Mouse (Mus musculus) neural tube, embryonic 14.5 days (tissue): ENCODE measurements at regions not wholly inside any gene's neighbourhood (a gene's known extent, or its start where the extent isn't known, plus 50 kb on each side); places are given as distances from the start of the nearest gene placed in this dataset.

Source experiments
- ATAC-seq: fragments of 200-750 bp; cut with Nextera tagmentation; 2 replicates; pipeline ENCODE4 v1.8.0; 2017; ENCODE audit warnings: low read depth, mild to moderate bottlenecking, moderate TSS enrichment, moderate library complexity
- H3K27ac ChIP-seq: fragments of 300-500 bp; sonication (generic); 2 replicates; pipeline ENCODE4 v1.5.1; 2014; ENCODE audit warnings: low read depth, mild to moderate bottlenecking, control low read depth, low read length, moderate library complexity, mixed read lengths
- H3K27me3 ChIP-seq: fragments of 300-500 bp; sonication (generic); 2 replicates; pipeline ENCODE4 v1.6.1; 2014; ENCODE audit warnings: low read length; ENCODE audit not compliant: control insufficient read depth, insufficient read depth
- H3K36me3 ChIP-seq: fragments of 300-500 bp; sonication (generic); 2 replicates; pipeline ENCODE4 v1.6.1; 2014; ENCODE audit warnings: low read length, mixed read lengths; ENCODE audit not compliant: control insufficient read depth, insufficient read depth
- H3K4me1 ChIP-seq: fragments of 300-500 bp; sonication (generic); 2 replicates; pipeline ENCODE4 v1.6.1; 2014; ENCODE audit warnings: low read length; ENCODE audit not compliant: control insufficient read depth, insufficient read depth
- H3K4me2 ChIP-seq: fragments of 300-500 bp; sonication (generic); 2 replicates; pipeline ENCODE4 v1.6.1; 2014; ENCODE audit warnings: mild to moderate bottlenecking, low read depth, low read length, control low read depth
- H3K4me3 ChIP-seq: fragments of 300-500 bp; sonication (generic); 2 replicates; pipeline ENCODE4 v1.5.1; 2014; ENCODE audit warnings: low read depth, low read length, control low read depth, mixed read lengths
- H3K9ac ChIP-seq: fragments of 300-500 bp; sonication (generic); replicated peaks from 2 replicates; pipeline ENCODE4 v1.6.1; 2014; ENCODE audit warnings: low read depth, mild to moderate bottlenecking, control low read depth, low read length, mixed read lengths
- H3K9me3 ChIP-seq: fragments of 300-500 bp; sonication (generic); 2 replicates; pipeline ENCODE4 v1.6.1; 2016; ENCODE audit warnings: low read length; ENCODE audit not compliant: control insufficient read depth
- WGBS: fragments of 180-500 bp; shearing (Covaris S2); extraction: QIAGEN DNeasy Blood & Tissue Kit; methylation state at CpG from one replicate; pipeline ENCODE4 v1.1.7; 2014; 5-methylcytosine and 5-hydroxymethylcytosine counted together

GRCm38 (mm10) chr17:51525219-51525618 is 307.9 kb downstream of the Satb1 start:
- Histone ChIP-seq H3K4me1 (no peaks in the 10 kb centered on the region), H3K9me3 (no peaks in the 10 kb centered on the region), H3K4me3 (no peak overlapping the region), H3K4me2 (no peak overlapping the region), H3K27ac (no peak overlapping the region), H3K27me3 (no peaks in the 10 kb centered on the region), H3K9ac (no peak overlapping the region), H3K36me3 (no peaks in the 10 kb centered on the region)
- WGBS, result 21% methylated on average over 2 of the region's 2 CpGs
- no peak for ATAC-seq

DNA sequence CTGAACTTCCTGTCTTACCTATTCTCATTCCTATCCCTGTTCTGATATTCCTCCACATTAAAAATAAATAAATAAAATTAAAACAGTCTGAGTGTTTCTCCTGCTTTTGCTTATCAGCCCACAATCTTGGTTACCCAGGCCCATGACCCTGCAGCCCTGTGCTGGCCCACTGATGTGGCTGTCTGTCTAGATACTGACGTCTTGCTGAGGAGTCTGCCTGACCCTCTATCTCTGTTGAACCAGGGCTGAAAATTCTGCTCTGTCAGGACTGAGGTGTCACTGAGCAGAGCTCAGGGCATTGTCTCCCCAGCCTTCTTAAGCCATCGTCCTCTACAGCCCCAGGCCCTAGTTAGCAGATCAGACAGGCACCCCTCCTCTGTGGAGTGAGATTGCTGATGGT is 321.2 kb downstream of the Satb1 start:
- Histone ChIP-seq H3K4me3 (no peak overlapping the region), H3K9me3 (no peaks in the 10 kb centered on the region), H3K27me3 (no peaks in the 10 kb centered on the region), H3K27ac (no peak overlapping the region), H3K9ac (no peak overlapping the region), H3K4me1 (no peaks in the 10 kb centered on the region), H3K36me3 (no peaks in the 10 kb centered on the region), H3K4me2 (no peak overlapping the region)
- 84% methylated on average over 2 of the region's 2 CpGs for WGBS
- no peak for ATAC-seq

GRCm38 (mm10) chr17:51500751-51501150 is 321.6 kb upstream of the Tbc1d5 start:
- Histone ChIP-seq H3K27me3 (no peaks in the 10 kb centered on the region), H3K4me1 (no peaks in the 10 kb centered on the region), H3K4me3 (no peak overlapping the region), H3K36me3 (no peaks in the 10 kb centered on the region), H3K4me2 (no peak overlapping the region), H3K27ac (no peak overlapping the region), H3K9me3 (no peaks in the 10 kb centered on the region), H3K9ac (no peak overlapping the region)
- WGBS, result 69% methylated on average over 10 of the region's 10 CpGs
- ATAC-seq, result peak; percentile 65; the same call in 1 of the 2 replicates

- Histone ChIP-seq H3K4me3 (no peak overlapping the region), H3K4me1 (no peaks in the 10 kb centered on the region), H3K36me3 (no peaks in the 10 kb centered on the region), H3K27ac (no peak overlapping the region), H3K9me3 (no peaks in the 10 kb centered on the region), H3K9ac (no peak overlapping the region), H3K27me3 (no peaks in the 10 kb centered on the region), H3K4me2 (no peak overlapping the region)
- no peak for ATAC-seq
- 85% methylated on average over 2 of the region's 2 CpGs for WGBS
These were observed 320.4 kb upstream of the Tbc1d5 start for GRCm38 (mm10) chr17:51499541-51499940.

DNA sequence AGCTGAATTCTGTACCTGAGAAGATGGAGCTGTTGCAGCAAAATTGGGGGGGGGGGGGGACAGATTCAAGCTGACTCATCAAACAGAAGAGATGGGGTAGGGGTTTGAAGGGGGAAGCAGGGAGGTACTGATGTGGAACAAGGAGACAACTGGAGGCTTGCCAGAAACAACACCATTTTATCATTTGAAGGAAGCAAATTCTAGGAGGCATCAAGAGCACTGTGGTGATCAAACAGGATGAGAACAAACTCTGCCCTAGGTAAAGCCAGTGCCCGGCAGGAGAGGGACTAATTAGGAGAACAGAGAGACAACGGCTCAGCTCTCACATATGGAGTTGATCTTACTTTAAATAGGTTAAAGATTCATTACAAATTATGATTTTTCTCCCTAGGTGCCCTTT is 315.9 kb upstream of the Tbc1d5 start:
- Histone ChIP-seq H3K9me3 (no peaks in the 10 kb centered on the region), H3K27me3 (no peaks in the 10 kb centered on the region), H3K4me1 (no peaks in the 10 kb centered on the region), H3K4me2 (no peak overlapping the region), H3K4me3 (no peak overlapping the region), H3K36me3 (no peaks in the 10 kb centered on the region), H3K9ac (no peak overlapping the region), H3K27ac (no peak overlapping the region)
- WGBS, result 66% methylated on average over 2 of the region's 2 CpGs
- ATAC-seq, result no peak

DNA sequence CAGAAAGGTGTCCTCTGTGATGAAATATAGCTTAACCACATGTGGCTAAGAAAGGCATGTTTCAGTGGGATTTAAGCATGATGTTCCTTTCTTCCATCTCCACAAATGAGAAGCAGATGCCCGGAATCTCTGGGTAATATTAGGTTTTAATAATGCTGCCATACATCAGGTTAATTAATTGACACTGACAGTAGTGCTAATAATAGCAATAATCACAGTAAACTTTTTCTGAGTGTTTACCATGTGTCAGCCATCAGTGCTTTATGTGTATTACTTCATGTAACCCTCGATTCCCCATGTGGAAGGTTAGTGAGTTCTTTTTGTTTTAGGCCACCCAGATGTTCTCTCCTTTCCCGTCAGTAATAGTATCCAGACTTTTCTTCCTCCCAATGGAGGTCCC is 310.2 kb upstream of the Tbc1d5 start:
- no peak overlapping the region for H3K4me3 ChIP-seq
- WGBS, result 84% methylated on average over 3 of the region's 3 CpGs
- ATAC-seq, result no peak
- H3K9me3 ChIP-seq, result no peaks in the 10 kb centered on the region
- H3K27me3 ChIP-seq, result no peaks in the 10 kb centered on the region
- no peak overlapping the region for H3K27ac ChIP-seq
- H3K4me1 ChIP-seq, result no peaks in the 10 kb centered on the region
- H3K36me3 ChIP-seq, result no peaks in the 10 kb centered on the region
- no peak overlapping the region for H3K4me2 ChIP-seq
- no peak overlapping the region for H3K9ac ChIP-seq

DNA sequence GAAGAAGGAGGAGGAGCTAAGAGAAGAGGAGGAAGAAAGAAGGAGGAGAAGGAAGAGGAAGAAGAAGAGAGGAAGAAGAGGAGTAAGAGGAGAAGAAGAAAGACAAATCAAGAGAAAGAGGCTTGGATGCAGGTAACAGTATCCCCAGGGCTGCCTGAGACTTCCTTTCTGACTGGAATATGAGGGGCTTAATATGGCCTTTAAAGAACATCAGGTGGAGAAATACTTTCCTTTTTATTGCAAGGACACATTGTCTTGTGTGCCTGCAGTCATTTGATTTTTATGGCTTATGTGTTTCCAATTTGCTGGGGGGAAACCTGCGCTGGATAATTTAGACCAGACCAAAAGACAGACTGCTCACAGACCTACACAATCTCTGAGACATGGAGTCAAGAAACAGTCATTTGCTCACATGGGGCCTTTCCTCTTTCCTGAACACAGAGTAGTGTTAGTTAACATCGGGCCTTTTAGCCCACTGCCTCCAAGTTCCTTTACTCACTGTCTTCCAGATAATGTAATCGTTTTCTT is 308.8 kb upstream of the Tbc1d5 start:
- no peak for ATAC-seq
- 79% methylated on average over 3 of the region's 3 CpGs for WGBS

DNA sequence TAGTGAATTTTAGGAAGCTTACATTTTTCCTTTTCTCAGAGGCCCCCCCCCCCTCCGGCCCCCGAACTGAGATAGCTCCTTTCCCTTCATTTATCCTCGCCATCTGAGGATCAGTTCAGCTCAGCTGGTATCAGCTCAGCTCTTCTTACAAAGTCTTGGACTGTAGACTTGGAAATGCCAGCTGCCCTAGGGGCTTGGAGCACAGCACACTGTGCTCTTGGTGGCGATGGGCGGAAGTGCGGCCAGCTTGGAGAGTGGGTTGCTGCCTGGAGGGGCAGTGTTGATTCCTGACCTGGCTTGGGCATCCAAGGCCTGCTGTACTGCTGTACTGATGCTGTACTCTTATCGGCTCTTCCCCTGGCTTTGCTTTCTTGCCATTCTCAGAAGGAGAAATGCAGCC is 298.7 kb upstream of the Tbc1d5 start:
- no peaks in the 10 kb centered on the region for H3K9me3 ChIP-seq
- H3K27me3 ChIP-seq, result no peaks in the 10 kb centered on the region
- H3K4me2 ChIP-seq, result no peak overlapping the region
- no peaks in the 10 kb centered on the region for H3K36me3 ChIP-seq
- H3K4me3 ChIP-seq, result no peak overlapping the region
- H3K9ac ChIP-seq, result no peak overlapping the region
- no peak overlapping the region for H3K27ac ChIP-seq
- no peaks in the 10 kb centered on the region for H3K4me1 ChIP-seq
- ATAC-seq, result no peak
- 89% methylated on average over 7 of the region's 7 CpGs for WGBS

More for the DNA sequence above, 308.8 kb upstream of the Tbc1d5 start:
- no peak overlapping the region for H3K4me2 ChIP-seq
- H3K9ac ChIP-seq, result no peak overlapping the region
- no peak overlapping the region for H3K27ac ChIP-seq
- no peaks in the 10 kb centered on the region for H3K9me3 ChIP-seq
- no peak overlapping the region for H3K4me3 ChIP-seq
- no peaks in the 10 kb centered on the region for H3K27me3 ChIP-seq
- no peaks in the 10 kb centered on the region for H3K36me3 ChIP-seq
- no peaks in the 10 kb centered on the region for H3K4me1 ChIP-seq

GRCm38 (mm10) chr17:51477404-51477803 is 298.3 kb upstream of the Tbc1d5 start:
- Histone ChIP-seq H3K4me1 (no peaks in the 10 kb centered on the region), H3K27ac (no peak overlapping the region), H3K36me3 (no peaks in the 10 kb centered on the region), H3K4me3 (no peak overlapping the region), H3K9ac (no peak overlapping the region), H3K9me3 (no peaks in the 10 kb centered on the region), H3K4me2 (no peak overlapping the region), H3K27me3 (no peaks in the 10 kb centered on the region)
- ATAC-seq, result no peak
- WGBS, result 91% methylated on average over 8 of the region's 8 CpGs
